Mouse (Mus musculus) retina, embryonic 14.5 days (tissue): ENCODE results near the gene Gm7145.
"Not testable (repeated sequence)": the region's sequence is repeated elsewhere in the genome, so short reads cannot be mapped to it uniquely, and the experiment has no call there.

Source experiments
- DNase-seq: peaks from one replicate; pipeline ENCODE4 v3.0.0-alpha.2; 2015; ENCODE audit warnings: low spot score

Gm7145 gene

DNA sequence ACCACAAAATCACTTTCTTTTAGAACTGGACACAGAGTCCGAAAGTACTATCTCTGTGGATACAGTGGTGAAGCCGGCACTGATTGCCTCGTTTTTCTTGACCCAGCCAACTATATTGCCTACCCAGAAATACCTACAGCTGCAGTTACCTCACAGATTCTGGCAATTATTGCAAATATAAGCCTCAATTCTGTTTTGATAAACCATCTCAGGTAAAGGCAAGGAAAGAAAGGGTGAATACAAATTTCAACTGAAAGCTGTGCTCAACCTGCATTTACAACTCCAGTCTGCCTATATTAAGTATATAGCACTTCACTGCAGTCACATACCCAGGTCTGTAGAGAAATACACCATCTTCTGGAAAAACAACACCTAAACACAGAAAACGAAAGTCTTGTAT lies at the start of gene Gm7145:
Gm7145 (plus strand) TSS at position 301 of the 400 bp plus-strand sequence.
- no peak for DNase-seq

DNA sequence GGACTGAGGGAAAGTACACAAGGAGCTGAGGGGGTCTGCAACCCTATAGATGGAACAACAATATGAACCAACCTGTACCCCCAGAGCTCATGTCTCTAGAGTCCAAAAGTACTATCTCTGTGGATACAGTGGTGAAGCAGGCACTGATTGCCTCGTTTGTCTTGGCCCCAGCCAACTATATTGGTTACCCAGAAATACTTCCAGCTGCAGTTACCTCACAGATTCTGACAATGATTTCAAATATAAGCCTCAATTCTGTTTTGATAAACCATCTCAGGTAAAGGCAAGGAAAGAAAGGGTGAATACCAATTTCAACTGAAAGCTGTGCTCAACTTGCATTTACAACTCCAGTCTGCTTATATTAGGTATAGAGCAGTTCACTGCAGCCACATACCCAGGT lies 38.0 kb upstream of the Gm7145 start, which contains the start of gene Gm28168:
Gm28168 (plus strand) TSS at position 301 of the 400 bp plus-strand sequence.
- DNase-seq, result not testable (repeated sequence)

DNA sequence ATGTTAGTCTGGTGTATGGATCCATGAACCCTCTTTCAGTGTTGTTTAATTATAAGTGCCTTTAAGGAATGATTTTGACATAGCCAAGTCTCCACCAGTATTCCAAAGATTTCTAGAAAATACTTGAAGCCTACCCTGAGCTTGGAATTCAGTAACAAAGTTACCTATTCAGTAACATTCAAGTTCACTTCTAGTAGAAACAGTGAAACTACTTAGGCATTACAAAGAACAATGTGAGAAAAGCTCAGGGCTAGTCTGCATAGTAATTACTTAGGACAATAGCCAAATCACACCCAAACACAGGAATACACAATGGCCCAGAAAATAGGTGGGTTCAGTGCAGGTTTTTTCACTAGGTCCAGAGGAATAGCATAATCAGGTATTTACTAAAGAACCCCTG lies 38.1 kb downstream of the Gm7145 start:
- not testable (repeated sequence) for DNase-seq

DNA sequence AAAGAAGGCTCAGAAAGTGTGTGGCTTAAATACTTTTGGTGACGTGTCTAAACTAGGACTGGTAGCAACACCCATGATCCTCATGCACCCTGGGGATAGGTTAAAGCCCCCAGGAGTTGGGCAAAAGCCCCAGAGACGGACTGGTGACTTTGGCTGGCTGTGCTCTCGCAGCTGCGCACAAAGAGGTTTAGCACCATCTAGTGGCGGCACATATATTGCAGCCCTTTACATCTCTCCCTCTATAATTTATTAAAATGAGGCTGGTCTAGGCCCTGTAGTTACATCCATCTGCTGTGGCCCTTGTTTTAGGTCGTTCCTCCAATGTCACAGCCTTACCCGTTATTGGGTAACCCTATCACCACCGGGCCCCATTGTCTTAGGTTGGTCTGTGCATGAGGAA lies 47.0 kb downstream of the Gm7145 start:
- DNase-seq, result peak; percentile 9
